Mouse (Mus musculus) neural tube, embryonic 14.5 days (tissue): ENCODE measurements at regions not wholly inside any gene's neighbourhood (a gene's known extent, or its start where the extent isn't known, plus 50 kb on each side); places are given as distances from the start of the nearest gene placed in this dataset. TPM values are rescaled to one million over a fixed set of nuclear protein-coding genes. Genes with fewer than 3 reads are reported as not detected.

Experiments
- ATAC-seq: fragments of 200-750 bp; cut with Nextera tagmentation; 2 replicates; pipeline ENCODE4 v1.8.0; 2017; ENCODE audit warnings: low read depth, mild to moderate bottlenecking, moderate TSS enrichment, moderate library complexity
- H3K27ac ChIP-seq: fragments of 300-500 bp; sonication (generic); 2 replicates; pipeline ENCODE4 v1.5.1; 2014; ENCODE audit warnings: low read depth, mild to moderate bottlenecking, control low read depth, low read length, moderate library complexity, mixed read lengths
- H3K27me3 ChIP-seq: fragments of 300-500 bp; sonication (generic); 2 replicates; pipeline ENCODE4 v1.6.1; 2014; ENCODE audit warnings: low read length; ENCODE audit not compliant: control insufficient read depth, insufficient read depth
- H3K36me3 ChIP-seq: fragments of 300-500 bp; sonication (generic); 2 replicates; pipeline ENCODE4 v1.6.1; 2014; ENCODE audit warnings: low read length, mixed read lengths; ENCODE audit not compliant: control insufficient read depth, insufficient read depth
- H3K4me1 ChIP-seq: fragments of 300-500 bp; sonication (generic); 2 replicates; pipeline ENCODE4 v1.6.1; 2014; ENCODE audit warnings: low read length; ENCODE audit not compliant: control insufficient read depth, insufficient read depth
- H3K4me2 ChIP-seq: fragments of 300-500 bp; sonication (generic); 2 replicates; pipeline ENCODE4 v1.6.1; 2014; ENCODE audit warnings: mild to moderate bottlenecking, low read depth, low read length, control low read depth
- H3K4me3 ChIP-seq: fragments of 300-500 bp; sonication (generic); 2 replicates; pipeline ENCODE4 v1.5.1; 2014; ENCODE audit warnings: low read depth, low read length, control low read depth, mixed read lengths
- H3K9ac ChIP-seq: fragments of 300-500 bp; sonication (generic); replicated peaks from 2 replicates; pipeline ENCODE4 v1.6.1; 2014; ENCODE audit warnings: low read depth, mild to moderate bottlenecking, control low read depth, low read length, mixed read lengths
- H3K9me3 ChIP-seq: fragments of 300-500 bp; sonication (generic); 2 replicates; pipeline ENCODE4 v1.6.1; 2016; ENCODE audit warnings: low read length; ENCODE audit not compliant: control insufficient read depth
- WGBS: fragments of 180-500 bp; shearing (Covaris S2); extraction: QIAGEN DNeasy Blood & Tissue Kit; methylation state at CpG from one replicate; pipeline ENCODE4 v1.1.7; 2014; 5-methylcytosine and 5-hydroxymethylcytosine counted together
- microRNA-seq: library from miRNA; unstranded; fragments of <30 nt; microRNA quantifications from one replicate; pipeline ENCODE4, GENCODE M21; 2016

GRCm38 (mm10) chr7:36591496-36591895 is 106.4 kb upstream of the Tshz3 start:
- Histone ChIP-seq H3K4me1 (no peaks in the 10 kb centered on the region), H3K9me3 (no peaks in the 10 kb centered on the region), H3K27ac (no peak overlapping the region), H3K27me3 (no peaks in the 10 kb centered on the region), H3K36me3 (no peaks in the 10 kb centered on the region), H3K9ac (no peak overlapping the region), H3K4me3 (no peak overlapping the region), H3K4me2 (no peak overlapping the region)
- 100% methylated on average over 1 of the region's 1 CpGs for WGBS
- no peak for ATAC-seq

- Histone ChIP-seq H3K4me1 (no peaks in the 10 kb centered on the region), H3K27me3 (no peaks in the 10 kb centered on the region), H3K9me3 (no peaks in the 10 kb centered on the region), H3K36me3 (no peaks in the 10 kb centered on the region), H3K9ac (no peak overlapping the region), H3K27ac (no peak overlapping the region), H3K4me3 (no peak overlapping the region), H3K4me2 (no peak overlapping the region)
- 86% methylated on average over 3 of the region's 3 CpGs for WGBS
- ATAC-seq = no peak
Measured at GRCm38 (mm10) chr7:36596630-36597301, 101.2 kb upstream of the Tshz3 start.

GRCm38 (mm10) chr7:36605026-36605698 is 92.8 kb upstream of the Tshz3 start:
- Histone ChIP-seq H3K4me2 (no peak overlapping the region), H3K4me1 (no peaks in the 10 kb centered on the region; the same call in 1 of the 2 replicates), H3K9me3 (no peaks in the 10 kb centered on the region), H3K9ac (no peak overlapping the region), H3K4me3 (no peak overlapping the region), H3K27ac (no peak overlapping the region), H3K27me3 (no peaks in the 10 kb centered on the region), H3K36me3 (no peaks in the 10 kb centered on the region)
- ATAC-seq = 0 out of 2 replicates have a peak, but pooled peaks have one; percentile 44
- 45% methylated on average over 18 of the region's 18 CpGs for WGBS

GRCm38 (mm10) chr7:36620256-36620655 is 77.7 kb upstream of the Tshz3 start:
- H3K4me1 ChIP-seq = no peaks in the 10 kb centered on the region
- H3K27me3 ChIP-seq = no peaks in the 10 kb centered on the region
- no peak overlapping the region for H3K27ac ChIP-seq
- no peak for ATAC-seq
- H3K9me3 ChIP-seq = no peaks in the 10 kb centered on the region
- no peak overlapping the region for H3K4me2 ChIP-seq
- no peak overlapping the region for H3K9ac ChIP-seq
- no peak overlapping the region for H3K4me3 ChIP-seq
- no peaks in the 10 kb centered on the region for H3K36me3 ChIP-seq
- WGBS = 72% methylated on average over 6 of the region's 6 CpGs

- no peak for ATAC-seq
- H3K9ac ChIP-seq = no peak overlapping the region
- H3K4me2 ChIP-seq = no peak overlapping the region
- WGBS = 32% methylated on average over 3 of the region's 3 CpGs
- H3K36me3 ChIP-seq = no peaks in the 10 kb centered on the region
- H3K4me1 ChIP-seq = no peaks in the 10 kb centered on the region
- no peak overlapping the region for H3K4me3 ChIP-seq
- H3K27ac ChIP-seq = no peak overlapping the region
- H3K9me3 ChIP-seq = no peaks in the 10 kb centered on the region
- H3K27me3 ChIP-seq = no peaks in the 10 kb centered on the region
Measured at GRCm38 (mm10) chr7:36644252-36644651, 53.7 kb upstream of the Tshz3 start.

Small RNAs in the stretch of these regions (microRNA-seq; reads per million reads assigned to microRNA genes)
- not detected for gene Gm25247
